Mouse (Mus musculus): ENCODE data around the gene Hoxc9. TPM values are rescaled to one million over a fixed set of nuclear protein-coding genes. Genes with fewer than 3 reads are reported as not detected.

The Hoxc9 gene
- total RNA-seq, 2 experiments from 2014 or later = not detected

Small RNAs within 50 kb of the gene (microRNA-seq; reads per million reads assigned to microRNA genes)
- 0.25 to 1.0 reads per million in 2 experiments for gene Mir196a-2
- 0 to 0.74 reads per million in 2 experiments for gene Mir615

Other genes starting within 250 kb of the Hoxc9 start
- gene Hoxc13, start 55.3 kb upstream of the Hoxc9 start, total RNA-seq (2021) = not detected
- not detected for gene Hoxc12, start 39.7 kb upstream of the Hoxc9 start, total RNA-seq (2021)
- gene Hoxc11, start 22.0 kb upstream of the Hoxc9 start, total RNA-seq (2021) = not detected
- gene Hoxc10, start 9.6 kb upstream of the Hoxc9 start, total RNA-seq (2021) = not detected
- not detected for gene Hoxc5, start 9.0 kb upstream of the Hoxc9 start, total RNA-seq (2021)
- not detected for gene Hoxc8, start 14.2 kb downstream of the Hoxc9 start, total RNA-seq (2021)
- not detected for gene Hoxc6, start 21.8 kb downstream of the Hoxc9 start, total RNA-seq (2021)
- gene Hoxc4, start 42.5 kb downstream of the Hoxc9 start, total RNA-seq (2021) = not detected
- gene Smug1, start 190.7 kb downstream of the Hoxc9 start, total RNA-seq (2021) = 10 to 100 TPM; 19.2 to 20.9 TPM

Measured in left cerebral cortex, postnatal 25 days (tissue).